Mouse (Mus musculus) ES-E14 (cell line): Measurements from ENCODE around the gene Klk10. TPM values are rescaled to one million over a fixed set of nuclear protein-coding genes. Genes with fewer than 3 reads are reported as not detected.

ENCODE experiments used
- DNase-seq: peaks from one replicate; pipeline ENCODE4 v3.0.0-alpha.2; 2013; ENCODE audit warnings: low read depth, low spot score
- H3K27ac ChIP-seq: 2 replicates; pipeline ENCODE4 v1.5.1; 2012; ENCODE audit warnings: low read depth, mild to moderate bottlenecking, low read length, moderate library complexity, mixed read lengths; ENCODE audit not compliant: poor library complexity, insufficient read depth, severe bottlenecking
- H3K36me3 ChIP-seq: 2 replicates; pipeline ENCODE4 v1.6.1; 2012; ENCODE audit warnings: mild to moderate bottlenecking, low read length, moderate library complexity, mixed read lengths; ENCODE audit not compliant: control insufficient read depth, poor library complexity, insufficient read depth, severe bottlenecking
- H3K4me1 ChIP-seq, 2 experiments: fragments of 150-350 bp in 1 of 2; sonication (generic) in 1 of 2; 2 replicates each; pipeline ENCODE4 v1.6.1; 2012; ENCODE audit warnings: low read length in 2 of 2, mild to moderate bottlenecking in 1 of 2, mixed read lengths in 1 of 2; ENCODE audit not compliant: control insufficient read depth in 2 of 2, insufficient read depth in 2 of 2, poor library complexity in 1 of 2
- H3K4me3 ChIP-seq, 2 experiments: fragments of 150-350 bp in 1 of 2; sonication (generic) in 1 of 2; 2 replicates each; pipeline ENCODE4 v1.5.1; 2012; ENCODE audit warnings: low read length in 2 of 2, low read depth in 1 of 2, mild to moderate bottlenecking in 1 of 2, mixed read lengths in 1 of 2; ENCODE audit not compliant: insufficient read depth in 1 of 2, poor library complexity in 1 of 2, severe bottlenecking in 1 of 2
- H3K9ac ChIP-seq: 2 replicates; pipeline ENCODE4 v1.6.1; 2012; ENCODE audit warnings: low read depth, mild to moderate bottlenecking, low read length, mixed read lengths; ENCODE audit not compliant: poor library complexity, insufficient read depth, severe bottlenecking
- H3K9me3 ChIP-seq: fragments of 150-350 bp; sonication (generic); 2 replicates; pipeline ENCODE4 v1.6.1; 2012; ENCODE audit warnings: low read depth, mild to moderate bottlenecking, low read length; ENCODE audit not compliant: control insufficient read depth, insufficient read depth
- CHD2 ChIP-seq: IDR thresholded peaks from 2 replicates; pipeline ENCODE4 v1.6.1; 2014; ENCODE audit warnings: mild to moderate bottlenecking, low read depth, low read length, inconsistent platforms
- HCFC1 ChIP-seq: IDR thresholded peaks from 2 replicates; pipeline ENCODE4 v1.6.1; 2012; ENCODE audit warnings: low read length, inconsistent platforms, borderline replicate concordance; ENCODE audit not compliant: insufficient read depth
- MAFK ChIP-seq: IDR thresholded peaks from 2 replicates; pipeline ENCODE4 v1.6.1; 2014; ENCODE audit warnings: mild to moderate bottlenecking, low read depth, low read length, inconsistent platforms; ENCODE audit not compliant: insufficient read depth
- ZC3H11A ChIP-seq: IDR thresholded peaks from 2 replicates; pipeline ENCODE4 v1.6.1; 2012; ENCODE audit warnings: low read depth, mild to moderate bottlenecking, inconsistent platforms, low read length, borderline replicate concordance
- ZNF384 ChIP-seq: IDR thresholded peaks from 2 replicates; pipeline ENCODE4 v1.6.1; 2012; ENCODE audit warnings: low read depth, low read length, inconsistent platforms
- in situ Hi-C, 2 experiments: fragments of 600-800 bp; cut with MboI; formaldehyde crosslinking; loops; one replicate each; pipeline ENCODE4 v1.15.1; 2025; ENCODE audit warnings: low sequenced_read_pairs in 2 of 2, inconsistent platforms in 1 of 2; ENCODE audit not compliant: unreplicated experiment in 2 of 2
- total RNA-seq: library from RNA; depleted of rRNA; stranded (reverse); fragments of 300-350 nt; gene quantifications from 2 replicates; pipeline ENCODE4 v1.2.3, GENCODE M21; 2012; rRNA removed

The Klk10 gene
- 4.4 TPM in 2 replicates for total RNA-seq

GRCm38 (mm10) chr7:43780746-43781145, at the start of gene Klk10:
Klk10 (plus strand) TSS chr7:43781035.
- no peaks in the 10 kb centered on the region for H3K9me3 ChIP-seq
- no peaks in the 10 kb centered on the region for H3K36me3 ChIP-seq
- H3K27ac ChIP-seq = no peak within 1 kb of the TSS
- no peak within 1 kb of the TSS; a peak in 1 of 4 replicates for H3K4me3 ChIP-seq
- in situ Hi-C loops = no loop called here
- no peak for TF ChIP-seq ZC3H11A
- no peak for TF ChIP-seq MAFK
- TF ChIP-seq CHD2 = no peak
- no peak for TF ChIP-seq HCFC1
- TF ChIP-seq ZNF384 = no peak
- H3K9ac ChIP-seq = no peak within 1 kb of the TSS; the same call in 1 of the 2 replicates
- H3K4me1 ChIP-seq = peaks cover 0 to 26% of the 10 kb centered on the region in 2 experiments; a peak in 3 of 4 replicates
- DNase-seq = no peak

GRCm38 (mm10) chr7:43747788-43748187, 33.0 kb upstream of the Klk10 start:
- no peak overlapping the region for H3K4me3 ChIP-seq
- no peak overlapping the region for H3K9ac ChIP-seq
- in situ Hi-C loops = no loop called here
- TF ChIP-seq ZNF384 (no peak), ZC3H11A (no peak)
- H3K36me3 ChIP-seq = no peaks in the 10 kb centered on the region
- H3K27ac ChIP-seq = no peak overlapping the region
- DNase-seq = no peak
- H3K4me1 ChIP-seq = no peaks in the 10 kb centered on the region
- H3K9me3 ChIP-seq = no peaks in the 10 kb centered on the region

DNA sequence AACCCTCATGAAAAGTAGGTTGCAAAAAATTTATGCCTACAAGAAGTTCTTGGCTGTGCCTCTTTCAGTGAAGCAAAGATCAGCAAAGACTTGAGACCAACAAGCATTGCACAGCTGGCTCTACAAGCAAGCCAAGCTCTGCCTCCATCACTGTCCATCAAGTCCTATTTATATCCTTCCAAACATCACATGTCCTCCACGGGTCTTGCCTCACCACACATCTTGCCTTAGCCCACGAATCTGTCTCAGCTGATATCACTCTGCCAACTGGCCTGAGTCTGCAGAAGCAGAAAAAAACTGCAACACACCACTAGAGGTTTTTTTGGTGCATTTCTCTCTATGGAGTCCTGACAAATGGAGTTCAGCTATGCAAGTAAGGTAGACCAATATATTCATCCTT, 28.0 kb upstream of the Klk10 start:
- Histone ChIP-seq H3K4me1 (no peaks in the 10 kb centered on the region), H3K9ac (no peak overlapping the region), H3K36me3 (no peaks in the 10 kb centered on the region), H3K27ac (no peak overlapping the region), H3K4me3 (no peak overlapping the region), H3K9me3 (no peaks in the 10 kb centered on the region)
- TF ChIP-seq ZNF384 = no peak
- no peak for TF ChIP-seq MAFK
- TF ChIP-seq ZC3H11A = no peak
- no peak for TF ChIP-seq CHD2
- TF ChIP-seq HCFC1 = no peak
- no peak for DNase-seq
- in situ Hi-C loops = no loop called here

GRCm38 (mm10) chr7:43766484-43766883, 14.4 kb upstream of the Klk10 start:
- Histone ChIP-seq H3K9me3 (no peaks in the 10 kb centered on the region), H3K4me3 (no peak overlapping the region), H3K4me1 (peaks cover 0 to 2% of the 10 kb centered on the region in 2 experiments; a peak in 1 of 4 replicates), H3K27ac (no peak overlapping the region), H3K9ac (no peak overlapping the region), H3K36me3 (no peaks in the 10 kb centered on the region)
- TF ChIP-seq MAFK (no peak), CHD2 (no peak), ZNF384 (no peak)
- in situ Hi-C loops = no loop called here
- DNase-seq = no peak

GRCm38 (mm10) chr7:43768597-43768996, 12.2 kb upstream of the Klk10 start, which contains the start of gene Klk12:
Klk12 (plus strand) TSS chr7:43768897.
- no peak within 1 kb of the TSS for H3K27ac ChIP-seq
- H3K9me3 ChIP-seq = no peaks in the 10 kb centered on the region
- in situ Hi-C loops = no loop called here
- TF ChIP-seq MAFK (no peak), CHD2 (no peak), HCFC1 (no peak), ZNF384 (no peak), ZC3H11A (no peak)
- H3K36me3 ChIP-seq = no peaks in the 10 kb centered on the region
- H3K4me3 ChIP-seq = no peak within 1 kb of the TSS
- H3K9ac ChIP-seq = no peak within 1 kb of the TSS
- H3K4me1 ChIP-seq = peaks cover 0 to 2% of the 10 kb centered on the region in 2 experiments; a peak in 1 of 4 replicates
- DNase-seq = no peak
